Mouse (Mus musculus) telencephalon, adult 2 months (tissue): ENCODE data around the gene Gast.
"Not testable (repeated sequence)": the region's sequence is repeated elsewhere in the genome, so short reads cannot be mapped to it uniquely, and the experiment has no call there.

Experiments
- DNase-seq: peaks from one replicate; pipeline ENCODE4 v3.0.0-alpha.2; 2011; ENCODE audit warnings: low read depth, low spot score

Gene Gast

DNA sequence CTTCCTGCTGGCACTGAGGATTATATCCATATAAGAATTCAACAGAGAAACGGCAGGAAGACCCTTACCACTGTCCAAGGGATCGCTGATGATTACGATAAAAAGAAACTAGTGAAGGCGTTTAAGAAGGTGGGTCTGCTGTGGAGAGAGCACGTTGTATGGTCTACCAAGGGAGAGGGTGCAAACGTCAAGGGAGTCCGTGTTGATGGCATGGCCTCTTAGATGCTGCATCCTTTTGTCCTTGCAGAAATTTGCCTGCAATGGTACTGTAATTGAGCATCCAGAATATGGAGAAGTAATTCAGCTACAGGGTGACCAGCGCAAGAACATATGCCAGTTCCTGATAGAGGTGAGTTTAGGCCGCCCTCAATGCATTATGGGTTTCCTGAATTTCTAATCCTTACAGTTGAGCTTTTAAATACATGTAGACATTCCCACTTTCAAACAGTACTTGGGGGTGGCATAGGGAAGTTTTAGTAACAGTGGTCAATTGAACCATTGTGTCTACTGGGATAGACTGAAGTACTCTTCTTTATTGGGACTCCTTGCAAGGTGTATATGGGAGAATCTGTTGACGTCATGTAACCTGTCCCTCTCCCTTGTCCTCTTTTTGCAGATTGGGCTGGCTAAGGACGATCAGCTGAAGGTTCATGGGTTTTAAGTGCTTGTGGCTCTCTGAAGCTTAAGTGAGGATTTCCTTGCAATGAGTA, 13.4 kb upstream of the Gast start:
- not testable (repeated sequence) for DNase-seq

DNA sequence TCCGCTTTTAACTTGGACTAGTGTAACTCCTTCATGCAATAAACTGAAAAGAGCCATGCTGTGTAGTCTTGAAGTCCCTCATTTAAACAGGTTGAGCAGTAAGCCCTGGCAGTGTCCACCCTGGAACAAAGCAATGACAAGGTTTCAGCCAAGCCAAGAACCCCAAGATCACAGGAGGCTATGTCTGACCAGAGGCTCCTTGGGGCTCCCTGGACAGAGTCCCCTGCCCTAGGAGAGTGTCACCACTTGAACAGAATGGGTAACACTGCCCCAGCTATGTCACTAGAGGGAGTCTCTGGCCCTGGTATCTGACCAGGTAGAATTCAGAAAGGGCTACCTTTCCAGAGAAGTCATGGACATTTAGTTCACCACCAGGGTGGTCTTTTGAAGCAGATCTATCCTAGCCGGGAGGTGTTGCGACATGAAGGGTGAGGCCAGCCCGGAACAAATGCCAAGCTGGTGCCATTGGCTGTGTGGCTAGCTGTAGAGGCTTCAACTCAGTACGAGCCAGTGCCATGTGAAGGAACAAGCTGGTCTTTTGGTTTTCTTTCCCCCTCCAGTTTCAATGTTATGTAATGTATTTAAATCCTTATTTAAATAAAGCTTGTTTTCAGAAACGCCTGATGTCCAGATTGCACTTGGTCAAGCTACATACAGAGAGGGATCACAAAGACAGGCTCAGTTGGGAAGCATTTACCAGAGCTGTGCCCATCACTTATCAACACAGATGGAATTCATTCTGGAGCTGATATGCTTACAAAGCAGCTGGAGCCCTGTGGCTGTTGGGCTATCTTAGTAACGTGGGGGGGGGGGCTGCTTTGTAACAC, 12.5 kb upstream of the Gast start:
- not testable (repeated sequence) for DNase-seq

DNA sequence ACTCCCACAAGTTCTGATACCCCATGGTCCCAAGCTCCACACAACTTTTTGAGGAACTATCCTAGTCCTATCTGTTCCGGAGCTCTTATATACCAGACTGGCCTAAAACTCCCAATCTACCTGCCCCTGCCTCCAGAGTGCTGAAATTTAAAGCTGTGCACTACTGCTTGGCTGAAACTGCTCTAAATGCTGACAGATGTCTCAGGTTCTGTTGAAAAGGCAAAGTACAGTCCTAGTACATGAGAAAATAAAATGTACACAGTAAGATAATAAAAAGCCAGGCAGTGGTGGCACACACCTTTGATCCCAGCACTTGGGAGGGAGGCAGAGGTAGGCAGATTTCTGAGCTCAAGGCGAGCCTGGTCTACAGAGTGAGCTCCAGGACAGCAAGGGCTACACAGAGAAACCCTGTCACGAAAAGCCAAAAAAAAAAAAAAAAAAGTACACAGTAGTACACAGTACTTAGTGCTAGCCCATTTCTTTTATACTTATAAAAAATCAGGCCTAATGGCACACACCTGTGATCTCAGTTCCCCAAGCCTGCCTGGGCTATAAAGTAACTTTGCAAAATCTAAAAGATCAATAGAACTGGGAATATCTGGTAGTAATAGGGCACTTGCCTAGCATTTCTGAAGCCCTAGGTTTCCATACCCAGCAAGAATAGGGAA, 11.5 kb upstream of the Gast start:
- no peak for DNase-seq

GRCm38 (mm10) chr11:100323578-100323977, 10.6 kb upstream of the Gast start:
- no peak for DNase-seq

- DNase-seq, result no peak
These were observed 9.1 kb upstream of the Gast start for GRCm38 (mm10) chr11:100325062-100325629.

DNA sequence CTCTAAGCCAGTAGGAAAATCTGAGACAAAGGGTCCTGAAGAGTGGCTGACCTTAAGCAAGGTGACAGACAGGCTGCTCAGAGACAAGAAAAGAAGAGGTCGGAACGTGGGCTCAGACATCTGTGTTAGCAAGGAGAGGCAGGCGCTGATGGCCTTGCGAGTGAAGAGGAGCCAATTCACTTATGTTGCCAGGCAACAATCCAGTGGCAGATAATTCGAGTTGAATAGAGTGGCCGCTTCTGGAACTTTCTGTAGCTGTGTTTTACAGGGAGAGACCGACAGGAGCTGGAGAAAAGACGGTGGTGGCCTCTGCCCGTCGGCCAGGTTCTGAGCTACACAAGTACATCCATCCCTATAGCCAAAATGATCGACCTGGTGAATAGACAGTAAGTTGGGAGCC, 6.9 kb upstream of the Gast start:
- no peak for DNase-seq

DNA sequence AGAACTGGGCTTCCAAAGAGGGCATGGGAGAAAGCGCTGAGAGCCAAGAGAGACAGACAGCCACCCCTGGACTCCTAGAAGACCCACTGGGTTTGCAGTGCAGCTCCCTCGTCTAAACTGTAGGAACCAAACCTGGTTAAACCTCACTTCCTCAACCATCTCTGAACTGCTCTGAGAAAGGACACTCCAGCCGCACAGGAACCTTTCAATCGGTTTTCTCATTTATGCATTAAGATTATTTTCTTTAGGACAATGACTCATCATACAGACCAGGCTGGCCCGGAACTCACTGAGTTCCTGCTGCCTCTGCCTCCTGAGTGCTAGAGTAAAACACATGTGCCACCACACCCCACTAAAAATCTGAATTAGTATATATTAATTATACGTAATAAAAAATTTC, 6.4 kb upstream of the Gast start:
- no peak for DNase-seq

GRCm38 (mm10) chr11:100330235-100330634, 4.0 kb upstream of the Gast start:
- no peak for DNase-seq

- not testable (repeated sequence) for DNase-seq
These were observed 3.3 kb upstream of the Gast start for GRCm38 (mm10) chr11:100330816-100331375.

- DNase-seq, result peak; percentile 81
These were observed 1.3 kb upstream of the Gast start for GRCm38 (mm10) chr11:100332766-100333515.

DNA sequence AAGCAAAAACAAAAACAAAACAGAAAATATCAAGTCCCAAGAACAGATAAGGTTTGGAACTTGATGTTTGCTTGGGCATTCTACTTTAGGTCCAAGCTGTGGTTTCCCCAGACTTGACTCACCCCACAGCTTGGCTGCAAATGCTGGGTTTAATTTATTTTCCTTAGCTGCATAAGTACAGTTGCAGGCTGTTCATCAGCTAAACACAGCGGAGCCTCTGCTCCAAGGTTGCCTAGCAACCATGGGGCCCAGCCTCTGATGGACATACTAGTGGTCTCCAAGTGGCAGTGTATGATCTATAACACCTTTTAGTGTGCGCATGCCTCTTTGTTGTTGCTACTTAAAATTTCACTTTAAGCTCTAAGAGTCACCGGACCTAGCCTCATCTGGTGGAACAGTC, 1.5 kb downstream of the Gast start:
- no peak for DNase-seq

DNA sequence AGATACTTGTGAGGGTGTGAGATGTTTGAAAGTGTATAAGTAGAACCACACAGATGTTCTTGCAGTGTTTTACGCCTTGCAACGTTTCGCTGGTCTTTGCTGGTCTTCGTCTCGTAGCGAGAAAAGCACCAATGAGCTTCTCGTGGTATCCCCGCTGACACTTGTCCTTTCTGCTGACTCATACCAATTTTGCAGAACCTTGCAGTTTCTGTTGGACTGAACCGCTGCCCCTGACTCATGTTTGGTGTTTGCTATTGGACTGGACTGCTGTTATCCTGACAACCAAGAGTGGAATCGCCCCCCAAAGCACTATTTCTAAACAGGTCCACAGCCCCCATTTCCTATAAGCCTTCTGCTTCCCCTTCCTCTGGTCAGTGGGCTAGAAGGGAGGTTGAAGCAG, 10.1 kb downstream of the Gast start:
- DNase-seq, result no peak

DNA sequence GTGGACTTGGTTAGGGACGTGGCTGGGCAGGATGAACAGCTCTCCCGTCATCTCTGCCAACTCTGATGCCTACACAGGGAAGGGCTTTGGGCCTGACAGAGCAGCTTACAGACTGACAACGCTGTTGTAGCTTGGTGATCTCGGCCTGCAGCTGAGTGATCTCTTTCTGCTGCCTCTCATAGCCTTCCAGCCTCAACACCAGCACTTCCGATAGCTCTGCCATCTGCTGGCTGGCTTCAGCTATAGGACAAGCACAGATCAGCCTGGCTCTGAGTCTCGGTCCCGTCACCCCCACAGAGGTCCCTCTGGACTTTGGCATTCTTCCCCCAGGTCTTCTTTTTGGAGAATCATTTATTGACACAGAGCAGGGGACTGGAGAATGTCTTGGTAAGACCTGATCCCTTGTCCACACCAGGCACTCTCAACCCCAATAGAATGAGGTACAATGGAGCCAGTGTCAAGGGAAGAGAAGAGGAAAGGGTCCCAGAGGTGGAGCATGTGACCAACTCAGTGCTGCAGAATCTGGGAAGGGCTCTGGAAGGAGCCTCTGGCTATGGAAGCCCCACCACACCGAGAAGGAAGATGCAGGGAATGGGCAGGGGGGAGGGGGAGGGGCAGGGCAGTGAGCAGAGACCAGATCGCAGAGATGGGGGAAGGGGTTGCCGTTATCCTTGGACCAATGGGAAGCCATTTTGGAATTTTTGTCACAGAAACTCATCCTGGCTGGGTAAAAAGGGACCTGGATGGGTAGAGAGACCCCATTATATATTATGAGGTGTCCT, 18.1 kb downstream of the Gast start:
- peak; percentile 40 for DNase-seq

DNA sequence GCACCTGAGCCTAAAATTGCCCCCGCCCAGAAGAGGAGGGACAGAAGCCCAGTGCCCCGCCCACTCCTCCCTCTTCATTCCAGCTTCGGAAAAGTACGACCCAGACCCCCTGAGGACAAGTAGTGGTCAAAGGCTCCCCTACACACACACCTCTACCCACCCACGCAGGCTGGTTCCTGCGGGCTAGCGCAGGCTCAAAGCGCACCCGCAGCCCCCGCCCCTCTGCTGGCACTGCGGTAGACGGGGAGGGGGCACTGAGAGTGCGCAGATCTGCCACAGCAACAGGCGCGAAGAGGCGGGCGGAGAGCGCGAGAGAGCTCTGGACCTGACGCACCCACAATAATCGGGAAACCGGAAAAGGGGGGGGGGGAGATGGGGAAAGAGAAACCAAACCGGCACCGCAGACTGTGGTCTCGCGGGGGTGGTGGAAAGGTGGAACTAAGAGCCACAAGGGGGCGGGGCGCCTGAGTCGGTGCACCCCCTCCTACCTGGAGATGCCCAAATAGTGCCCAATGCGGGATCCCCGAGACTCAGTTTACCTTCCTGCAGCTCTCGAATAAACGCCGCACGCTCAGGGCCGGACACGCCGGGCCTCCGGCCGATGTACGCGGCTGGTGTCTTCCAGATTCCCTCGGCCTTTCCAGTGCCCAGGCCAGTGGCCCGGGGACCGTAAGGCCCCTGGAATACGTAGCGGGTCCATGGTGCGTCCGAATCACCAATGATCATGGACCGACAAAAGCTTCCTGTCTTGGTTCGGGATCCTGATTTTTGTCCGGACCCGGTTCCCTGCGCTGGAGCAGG, 21.1 kb downstream of the Gast start:
- DNase-seq, result no peak

GRCm38 (mm10) chr11:100355972-100356818, 22.0 kb downstream of the Gast start, which contains the start of gene Hap1:
TSS of gene Hap1 (minus strand) at chr11:100356128.
- DNase-seq, result peak; percentile 71

DNA sequence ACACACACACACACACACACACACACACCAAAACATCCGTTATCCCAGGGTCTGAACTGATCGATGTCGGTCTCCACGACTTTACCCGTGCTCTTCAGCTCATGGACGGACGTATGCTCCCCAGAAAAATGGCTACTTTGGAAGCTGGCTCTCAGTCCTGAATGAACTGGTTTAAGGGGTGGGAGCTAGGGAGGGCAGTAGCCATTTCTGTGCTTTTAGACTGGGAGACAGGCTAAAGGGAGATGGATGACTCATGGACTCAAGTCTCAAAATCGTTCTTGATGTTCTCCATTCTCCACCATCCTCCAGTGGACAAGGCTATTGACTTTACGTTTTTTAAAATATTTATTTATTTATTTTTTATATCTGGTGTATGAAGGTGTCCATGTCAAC, 22.6 kb downstream of the Gast start:
- no peak for DNase-seq

DNA sequence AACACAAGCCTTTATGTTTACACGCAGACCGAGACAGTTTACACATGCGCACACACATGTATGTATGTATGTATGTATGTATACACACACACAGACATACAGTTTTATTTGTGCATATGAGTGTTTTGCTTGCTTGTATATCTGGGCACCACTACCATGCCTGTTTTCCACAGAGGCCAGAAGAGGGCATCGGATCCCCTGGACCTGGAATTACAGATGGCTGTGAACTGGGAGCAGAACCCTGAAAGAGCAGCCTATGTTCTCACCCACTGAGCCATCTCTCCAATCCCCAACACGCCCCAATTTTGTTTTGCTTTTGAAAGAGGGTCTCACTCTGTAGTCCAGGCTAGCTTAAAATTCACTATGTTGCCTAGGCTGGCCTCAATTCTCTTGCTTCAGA, 23.2 kb downstream of the Gast start:
- DNase-seq, result no peak

- no peak for DNase-seq
These were observed 26.0 kb downstream of the Gast start for GRCm38 (mm10) chr11:100360175-100360574.
